Mouse (Mus musculus) forebrain, embryonic 13.5 days (tissue): Measurements from ENCODE around the gene Mvk. TPM values are rescaled to one million over a fixed set of nuclear protein-coding genes. Genes with fewer than 3 reads are reported as not detected.

Experiments used
- microRNA-seq: library from miRNA; unstranded; fragments of <30 nt; microRNA quantifications from one replicate; pipeline ENCODE4, GENCODE M21; 2016
- polyA plus RNA-seq: library from polyadenylated mRNA; unstranded; fragments of >200 nt; fragmentation: Nextera tagmentation; extraction: Ambion mirVana; gene quantifications from 2 replicates; pipeline ENCODE4 v1.2.1, GENCODE M21; 2015

Gene Mvk
- polyA plus RNA-seq, 1 experiment from 2014 or later, result 44.4 TPM

Small RNAs within 50 kb of the gene (microRNA-seq; reads per million reads assigned to microRNA genes)
- gene Mir7027, result not detected

Other genes with a start within 250 kb of the Mvk start
- gene Foxn4, start 170.5 kb upstream of the Mvk start, polyA plus RNA-seq, result 0.12 and 0.31 TPM in 2 replicates
- 0.56 and 0.62 TPM in 2 replicates for gene Myo1h, start 155.1 kb upstream of the Mvk start, polyA plus RNA-seq
- 81.3 and 89.7 TPM in 2 replicates for gene Kctd10, start 63.8 kb upstream of the Mvk start, polyA plus RNA-seq
- gene Ube3b, start 63.7 kb upstream of the Mvk start, polyA plus RNA-seq, result 34.0 and 41.7 TPM in 2 replicates
- gene Mmab, start 209 bp upstream of the Mvk start, polyA plus RNA-seq, result 18.9 and 20.8 TPM in 2 replicates
- gene Fam222a, start 123.7 kb downstream of the Mvk start, polyA plus RNA-seq, result 4.8 and 4.9 TPM in 2 replicates
- 0.39 and 0.47 TPM in 2 replicates for gene Trpv4, start 214.2 kb downstream of the Mvk start, polyA plus RNA-seq
- gene Gltp, start 246.7 kb downstream of the Mvk start, polyA plus RNA-seq, result 51.7 and 57.1 TPM in 2 replicates